Mouse (Mus musculus): ENCODE data around the gene Ttll10. TPM values are rescaled to one million over a fixed set of nuclear protein-coding genes. Genes with fewer than 3 reads are reported as not detected.

The Ttll10 gene
- polyA plus RNA-seq, 1 experiment from 2014 or later, result 0.36 TPM

DNA sequence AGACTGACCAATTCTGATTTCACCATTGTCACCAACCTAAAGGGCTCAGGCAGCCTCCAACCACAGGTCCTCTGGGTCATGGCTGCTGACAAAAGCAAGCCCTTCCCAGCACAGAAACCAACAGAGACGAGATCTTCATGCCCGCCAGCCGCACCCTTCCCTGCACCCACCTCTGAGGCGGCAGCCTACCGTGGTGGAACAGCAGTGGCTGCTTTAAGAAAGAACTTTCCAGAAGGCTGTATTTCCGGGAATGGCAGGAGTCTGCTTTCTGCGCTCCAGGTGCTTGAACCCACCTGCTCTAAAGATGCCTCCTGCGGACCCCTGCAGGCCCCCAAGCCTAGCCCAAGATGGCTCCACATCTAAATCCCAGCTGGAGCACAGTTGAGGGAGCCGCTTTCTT is 388 bp downstream of the Ttll10 start:
- Histone ChIP-seq H3K27ac (ENCODE audit: low read depth, low read length) (no peak overlapping the region), H3K27me3 (ENCODE audit: control insufficient read depth, insufficient read depth, low read length) (peaks cover 10% of the 10 kb centered on the region), H3K4me1 (ENCODE audit: control insufficient read depth, insufficient read depth, low read length) (no peaks in the 10 kb centered on the region), H3K36me3 (ENCODE audit: control insufficient read depth, insufficient read depth, low read length) (no peaks in the 10 kb centered on the region), H3K4me2 (no peak overlapping the region), H3K9me3 (replicated peaks; ENCODE audit: control insufficient read depth, low read length) (no peaks in the 10 kb centered on the region), H3K9ac (ENCODE audit: low read depth, low read length) (no peak overlapping the region), H3K4me3 (ENCODE audit: low read depth, low read length) (no peak overlapping the region)
- ATAC-seq (replicated peaks; ENCODE audit: insufficient number of reproducible peaks, low FRiP score, low TSS enrichment), result no peak
- 64% methylated on average over 9 of the region's 9 CpGs for WGBS (ENCODE audit: insufficient replicate concordance)

- no peak overlapping the region for H3K27ac ChIP-seq (ENCODE audit: low read depth, low read length)
- peaks cover 10% of the 10 kb centered on the region for H3K27me3 ChIP-seq (ENCODE audit: control insufficient read depth, insufficient read depth, low read length)
- 66% methylated on average over 10 of the region's 10 CpGs for WGBS (ENCODE audit: insufficient replicate concordance)
- H3K9ac ChIP-seq (ENCODE audit: low read depth, low read length), result no peak overlapping the region
- H3K36me3 ChIP-seq (ENCODE audit: control insufficient read depth, insufficient read depth, low read length), result no peaks in the 10 kb centered on the region
- H3K9me3 ChIP-seq (replicated peaks; ENCODE audit: control insufficient read depth, low read length), result no peaks in the 10 kb centered on the region
- no peak overlapping the region for H3K4me2 ChIP-seq
- no peak overlapping the region for H3K4me3 ChIP-seq (ENCODE audit: low read depth, low read length)
- H3K4me1 ChIP-seq (ENCODE audit: control insufficient read depth, insufficient read depth, low read length), result no peaks in the 10 kb centered on the region
- ATAC-seq (replicated peaks; ENCODE audit: insufficient number of reproducible peaks, low FRiP score, low TSS enrichment), result no peak
Observed at GRCm38 (mm10) chr4:156057702-156058101, 1.5 kb downstream of the Ttll10 start.

DNA sequence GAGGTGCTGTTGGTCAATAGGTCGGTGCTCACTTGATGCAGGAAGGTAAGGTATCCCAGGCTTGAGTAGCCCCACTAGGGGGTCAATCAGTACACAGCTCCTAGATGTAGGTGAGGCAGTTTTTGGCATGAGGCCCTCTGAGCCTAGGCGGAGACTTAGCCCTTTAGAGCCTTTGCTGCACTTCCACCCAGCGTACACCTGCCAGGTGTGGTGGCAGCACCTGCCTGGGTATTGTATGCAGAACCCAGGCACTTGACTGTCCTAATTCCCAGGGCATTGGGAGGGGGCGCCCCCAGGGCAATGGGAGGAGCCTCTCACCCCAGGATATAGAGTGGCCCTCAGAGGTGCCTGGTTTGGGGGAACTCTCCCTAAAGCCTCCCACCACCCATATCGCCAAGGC is 4.0 kb downstream of the Ttll10 start:
- Histone ChIP-seq H3K4me3 (ENCODE audit: low read depth, low read length) (no peak overlapping the region), H3K27ac (ENCODE audit: low read depth, low read length) (no peak overlapping the region), H3K9me3 (replicated peaks; ENCODE audit: control insufficient read depth, low read length) (no peaks in the 10 kb centered on the region), H3K9ac (ENCODE audit: low read depth, low read length) (no peak overlapping the region), H3K27me3 (ENCODE audit: control insufficient read depth, insufficient read depth, low read length) (peaks cover 10% of the 10 kb centered on the region), H3K4me2 (no peak overlapping the region), H3K4me1 (ENCODE audit: control insufficient read depth, insufficient read depth, low read length) (no peaks in the 10 kb centered on the region), H3K36me3 (ENCODE audit: control insufficient read depth, insufficient read depth, low read length) (no peaks in the 10 kb centered on the region)
- WGBS (ENCODE audit: insufficient replicate concordance), result 91% methylated on average over 5 of the region's 5 CpGs
- no peak for ATAC-seq (replicated peaks; ENCODE audit: insufficient number of reproducible peaks, low FRiP score, low TSS enrichment)

GRCm38 (mm10) chr4:156054606-156055005 is 4.6 kb downstream of the Ttll10 start:
- Histone ChIP-seq H3K4me2 (no peak overlapping the region), H3K4me3 (ENCODE audit: low read depth, low read length) (no peak overlapping the region), H3K27ac (ENCODE audit: low read depth, low read length) (no peak overlapping the region), H3K4me1 (ENCODE audit: control insufficient read depth, insufficient read depth, low read length) (no peaks in the 10 kb centered on the region), H3K9me3 (replicated peaks; ENCODE audit: control insufficient read depth, low read length) (no peaks in the 10 kb centered on the region), H3K36me3 (ENCODE audit: control insufficient read depth, insufficient read depth, low read length) (no peaks in the 10 kb centered on the region), H3K27me3 (ENCODE audit: control insufficient read depth, insufficient read depth, low read length) (peaks cover 9% of the 10 kb centered on the region), H3K9ac (ENCODE audit: low read depth, low read length) (no peak overlapping the region)
- no peak for ATAC-seq (replicated peaks; ENCODE audit: insufficient number of reproducible peaks, low FRiP score, low TSS enrichment)
- WGBS (ENCODE audit: insufficient replicate concordance), result 86% methylated on average over 6 of the region's 6 CpGs

GRCm38 (mm10) chr4:156054130-156054529 is 5.1 kb downstream of the Ttll10 start:
- H3K4me3 ChIP-seq (ENCODE audit: low read depth, low read length), result no peak overlapping the region
- H3K9me3 ChIP-seq (replicated peaks; ENCODE audit: control insufficient read depth, low read length), result no peaks in the 10 kb centered on the region
- H3K9ac ChIP-seq (ENCODE audit: low read depth, low read length), result no peak overlapping the region
- 82% methylated on average over 4 of the region's 4 CpGs for WGBS (ENCODE audit: insufficient replicate concordance)
- H3K27me3 ChIP-seq (ENCODE audit: control insufficient read depth, insufficient read depth, low read length), result peaks cover 4% of the 10 kb centered on the region
- ATAC-seq (replicated peaks; ENCODE audit: insufficient number of reproducible peaks, low FRiP score, low TSS enrichment), result no peak
- no peak overlapping the region for H3K27ac ChIP-seq (ENCODE audit: low read depth, low read length)
- H3K4me2 ChIP-seq, result no peak overlapping the region
- no peaks in the 10 kb centered on the region for H3K36me3 ChIP-seq (ENCODE audit: control insufficient read depth, insufficient read depth, low read length)
- no peaks in the 10 kb centered on the region for H3K4me1 ChIP-seq (ENCODE audit: control insufficient read depth, insufficient read depth, low read length)

DNA sequence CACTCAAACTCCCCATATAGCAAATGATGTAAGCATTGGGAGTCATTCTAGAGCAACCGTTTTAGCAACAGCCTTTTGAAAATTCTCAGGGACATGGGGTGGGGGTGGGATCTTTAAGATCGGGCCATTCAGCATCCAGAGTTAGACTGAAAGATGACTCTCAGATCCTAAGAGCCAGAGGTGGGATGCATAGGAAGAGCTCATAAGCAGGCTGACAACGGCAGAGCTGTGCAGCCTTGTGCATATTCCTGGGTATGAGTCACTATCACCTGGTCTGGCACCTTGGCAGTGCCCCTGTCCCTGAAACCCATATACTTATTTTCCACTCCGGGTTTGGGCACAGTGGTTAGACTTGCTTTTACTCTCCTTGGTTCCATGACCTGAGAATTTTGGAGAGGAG is 6.1 kb downstream of the Ttll10 start:
- Histone ChIP-seq H3K9me3 (replicated peaks; ENCODE audit: control insufficient read depth, low read length) (no peaks in the 10 kb centered on the region), H3K4me2 (no peak overlapping the region), H3K4me1 (ENCODE audit: control insufficient read depth, insufficient read depth, low read length) (no peaks in the 10 kb centered on the region), H3K36me3 (ENCODE audit: control insufficient read depth, insufficient read depth, low read length) (no peaks in the 10 kb centered on the region), H3K4me3 (ENCODE audit: low read depth, low read length) (no peak overlapping the region), H3K9ac (ENCODE audit: low read depth, low read length) (no peak overlapping the region), H3K27me3 (ENCODE audit: control insufficient read depth, insufficient read depth, low read length) (peaks cover 4% of the 10 kb centered on the region; the same call in 1 of the 2 replicates), H3K27ac (ENCODE audit: low read depth, low read length) (peak overlapping the region; percentile 57)
- WGBS (ENCODE audit: insufficient replicate concordance), result 46% methylated on average over 4 of the region's 4 CpGs
- ATAC-seq (replicated peaks; ENCODE audit: insufficient number of reproducible peaks, low FRiP score, low TSS enrichment), result no peak

DNA sequence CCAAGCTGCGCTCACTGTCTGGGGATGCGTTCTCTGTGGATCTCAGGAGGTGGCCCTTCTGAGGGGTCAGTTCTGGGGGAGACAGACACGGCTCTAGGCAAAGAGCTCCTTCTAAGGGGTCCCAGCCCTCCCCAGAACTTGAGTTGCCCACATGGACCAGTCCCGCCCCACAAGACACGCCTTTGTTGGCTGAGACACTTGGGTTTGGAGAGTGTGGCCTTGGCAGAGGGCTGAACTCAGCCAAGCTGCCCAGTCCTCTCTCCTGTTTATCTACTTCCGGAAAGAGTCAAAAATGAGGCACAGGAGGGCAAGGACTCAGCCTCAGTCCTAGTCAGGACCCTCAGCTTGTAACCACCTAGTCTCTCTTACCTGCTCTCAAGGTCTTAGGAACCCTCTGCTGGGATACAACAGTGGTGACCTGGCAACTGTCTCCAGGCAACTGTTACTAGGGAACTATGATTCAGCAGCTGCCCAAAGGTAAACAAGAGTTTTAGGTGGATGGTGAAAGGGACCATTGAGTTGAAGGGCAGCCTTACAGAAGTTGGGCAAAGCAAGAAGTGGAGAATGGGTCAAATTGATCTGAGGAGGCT is 8.7 kb downstream of the Ttll10 start:
- Histone ChIP-seq H3K9ac (ENCODE audit: low read depth, low read length) (no peak overlapping the region), H3K36me3 (ENCODE audit: control insufficient read depth, insufficient read depth, low read length) (no peaks in the 10 kb centered on the region), H3K4me3 (ENCODE audit: low read depth, low read length) (no peak overlapping the region), H3K9me3 (replicated peaks; ENCODE audit: control insufficient read depth, low read length) (no peaks in the 10 kb centered on the region), H3K27me3 (ENCODE audit: control insufficient read depth, insufficient read depth, low read length) (no peaks in the 10 kb centered on the region), H3K4me1 (ENCODE audit: control insufficient read depth, insufficient read depth, low read length) (no peaks in the 10 kb centered on the region), H3K4me2 (no peak overlapping the region), H3K27ac (ENCODE audit: low read depth, low read length) (no peak overlapping the region)
- 57% methylated on average over 6 of the region's 6 CpGs for WGBS (ENCODE audit: insufficient replicate concordance)
- no peak for ATAC-seq (replicated peaks; ENCODE audit: insufficient number of reproducible peaks, low FRiP score, low TSS enrichment)

DNA sequence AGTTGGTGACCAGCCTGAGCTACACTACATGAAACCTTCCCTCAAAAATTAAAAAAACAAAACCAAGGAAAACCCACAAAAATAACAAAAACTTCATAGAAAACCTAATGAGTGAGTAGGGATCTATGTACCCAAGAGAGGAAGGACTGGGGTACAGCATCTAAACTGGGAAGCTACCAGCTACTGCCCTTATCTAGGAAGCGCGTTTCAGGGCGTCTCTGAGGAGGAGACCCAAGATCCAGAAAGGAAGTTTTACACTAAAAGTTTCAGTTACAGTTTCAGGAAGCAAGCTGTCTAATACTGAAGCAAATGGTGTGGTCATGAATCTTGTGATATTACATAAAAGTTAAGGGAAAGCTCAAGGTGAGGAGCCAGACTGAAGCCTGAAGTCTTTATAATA is 9.4 kb downstream of the Ttll10 start:
- H3K4me3 ChIP-seq (ENCODE audit: low read depth, low read length), result no peak overlapping the region
- no peaks in the 10 kb centered on the region for H3K9me3 ChIP-seq (replicated peaks; ENCODE audit: control insufficient read depth, low read length)
- ATAC-seq (replicated peaks; ENCODE audit: insufficient number of reproducible peaks, low FRiP score, low TSS enrichment), result no peak
- no peak overlapping the region for H3K27ac ChIP-seq (ENCODE audit: low read depth, low read length)
- WGBS (ENCODE audit: insufficient replicate concordance), result 60% methylated on average over 3 of the region's 3 CpGs
- no peak overlapping the region for H3K9ac ChIP-seq (ENCODE audit: low read depth, low read length)
- H3K4me2 ChIP-seq, result no peak overlapping the region
- no peaks in the 10 kb centered on the region for H3K36me3 ChIP-seq (ENCODE audit: control insufficient read depth, insufficient read depth, low read length)
- no peaks in the 10 kb centered on the region for H3K27me3 ChIP-seq (ENCODE audit: control insufficient read depth, insufficient read depth, low read length)
- H3K4me1 ChIP-seq (ENCODE audit: control insufficient read depth, insufficient read depth, low read length), result no peaks in the 10 kb centered on the region

DNA sequence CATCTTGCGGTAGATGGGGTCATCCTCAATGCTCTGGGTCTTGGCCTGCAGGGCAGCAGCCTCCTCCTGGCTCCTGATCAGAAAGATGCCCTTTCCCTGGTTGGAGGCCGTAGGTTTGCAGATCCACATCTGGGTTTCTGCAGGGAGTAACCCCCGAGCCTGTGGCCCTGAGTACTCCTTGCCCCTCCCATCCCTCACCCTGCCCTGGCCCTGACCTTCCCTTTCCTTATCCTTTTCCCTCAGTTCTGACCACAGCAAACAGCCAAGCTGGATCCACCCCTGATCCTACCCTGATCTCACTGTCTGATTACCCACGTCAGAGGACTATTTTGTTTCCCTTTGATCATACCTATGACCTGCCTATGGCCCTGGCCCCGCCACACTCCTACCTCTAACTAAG is 14.5 kb downstream of the Ttll10 start:
- no peak for ATAC-seq (replicated peaks; ENCODE audit: insufficient number of reproducible peaks, low FRiP score, low TSS enrichment)

More for the DNA sequence above, 14.5 kb downstream of the Ttll10 start:
- Histone ChIP-seq H3K9me3 (replicated peaks; ENCODE audit: control insufficient read depth, low read length) (no peaks in the 10 kb centered on the region), H3K36me3 (ENCODE audit: control insufficient read depth, insufficient read depth, low read length) (no peaks in the 10 kb centered on the region), H3K4me3 (ENCODE audit: low read depth, low read length) (no peak overlapping the region), H3K9ac (ENCODE audit: low read depth, low read length) (no peak overlapping the region), H3K27me3 (ENCODE audit: control insufficient read depth, insufficient read depth, low read length) (no peaks in the 10 kb centered on the region), H3K4me1 (ENCODE audit: control insufficient read depth, insufficient read depth, low read length) (no peaks in the 10 kb centered on the region), H3K27ac (ENCODE audit: low read depth, low read length) (no peak overlapping the region), H3K4me2 (no peak overlapping the region)
- 52% methylated on average over 5 of the region's 5 CpGs for WGBS (ENCODE audit: insufficient replicate concordance)
